Mouse (Mus musculus) left cerebral cortex, adult 2 months (tissue): Measurements from ENCODE around the gene Zdhhc14. TPM values are rescaled to one million over a fixed set of nuclear protein-coding genes. Genes with fewer than 3 reads are reported as not detected.
A peak's percentile ranks its signal among the peaks of the same experiment; 100 is the strongest.

Experiments
- DNase-seq, 2 experiments: peaks; one replicate each; pipeline ENCODE4 v3.0.0; 2021 to 2022; ENCODE audit warnings: low spot score in 2 of 2, mixed read lengths in 1 of 2; ENCODE audit errors: extremely low spot score in 1 of 2
- H3K27ac ChIP-seq: fragments of 200-600 bp; 2 replicates; pipeline ENCODE4 v1.8.1; 2022
- H3K4me3 ChIP-seq: fragments of 200-600 bp; 2 replicates; pipeline ENCODE4 v1.8.1; 2022
- CTCF ChIP-seq: fragments of 200-600 bp; IDR thresholded peaks from 2 replicates; pipeline ENCODE4 v1.8.1; 2022; ENCODE audit warnings: antibody characterized with exemption, mild to moderate bottlenecking, moderate library complexity
- intact Hi-C: fragments of 180-260 bp; cut with DNase I; formaldehyde crosslinking; loops from one replicate; pipeline ENCODE4 v1.15.1; 2025
- total RNA-seq, 2 experiments: library from RNA; stranded (reverse); gene quantifications; 2 replicates each; pipeline ENCODE4 v1.2.3; 2021

Zdhhc14 gene
- total RNA-seq, 2 experiments from 2014 or later: 44.9 to 46.8 TPM

DNA sequence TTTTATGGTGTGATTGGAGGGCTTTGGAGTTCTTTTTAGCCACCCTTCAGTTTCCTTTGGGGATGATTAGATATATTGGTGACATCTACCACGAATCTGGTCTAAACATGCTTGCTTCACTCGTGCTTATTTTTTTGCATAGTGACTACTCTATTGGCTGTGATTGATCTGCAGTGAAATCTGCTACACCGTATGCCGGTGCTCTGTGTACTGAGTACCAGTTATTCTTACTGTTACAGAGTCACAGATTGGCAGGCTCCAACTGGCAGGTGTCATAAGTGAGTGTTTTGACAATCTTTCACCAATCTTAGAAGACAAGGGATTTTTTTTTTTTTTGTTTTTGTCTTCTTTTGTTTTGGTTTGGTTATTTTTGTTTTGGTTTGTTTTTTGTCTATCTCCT, 163.2 kb downstream of the Zdhhc14 start:
- TF ChIP-seq CTCF: no peak
- H3K27ac ChIP-seq: no peak overlapping the region
- H3K4me3 ChIP-seq: no peak overlapping the region
- intact Hi-C loops: no loop called here
- no peak for DNase-seq

DNA sequence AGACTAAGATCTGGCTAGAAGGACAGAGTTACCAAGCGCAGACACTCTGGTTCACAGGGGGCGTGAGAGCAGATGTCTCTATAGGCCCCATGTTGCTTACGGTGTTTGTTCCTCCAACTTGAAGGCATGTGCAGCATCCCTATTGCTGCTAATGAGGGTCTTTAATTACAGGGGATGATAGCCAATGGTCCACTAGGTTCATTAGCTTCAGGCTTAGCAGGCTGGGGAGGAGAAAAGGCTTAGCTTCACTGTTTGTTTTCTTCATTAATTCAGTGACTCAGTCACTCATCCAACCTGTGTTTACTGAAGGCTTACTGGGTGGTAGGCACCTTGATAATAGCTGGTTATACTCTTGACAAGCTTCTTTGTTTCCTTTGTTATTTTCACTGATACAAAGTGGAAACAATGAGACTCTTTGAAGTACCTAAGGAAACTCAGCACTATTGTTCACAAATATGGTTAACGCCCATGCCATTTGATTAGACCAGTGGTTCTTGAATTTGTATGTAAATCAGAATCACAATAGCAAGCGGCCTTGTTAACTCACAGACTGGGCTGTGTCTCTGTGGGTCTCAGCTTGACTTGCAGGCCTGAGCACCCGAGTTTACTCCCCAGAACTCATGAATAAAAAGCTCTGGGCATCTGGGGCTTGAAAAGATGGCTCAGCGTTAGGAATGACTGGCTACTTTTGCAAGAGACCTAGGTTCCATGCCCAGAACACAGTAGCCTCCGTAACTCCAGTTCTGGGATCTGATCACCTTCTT, 168.1 kb downstream of the Zdhhc14 start:
- no peak for DNase-seq
- H3K27ac ChIP-seq: no peak overlapping the region
- intact Hi-C loops: no loop called here

DNA sequence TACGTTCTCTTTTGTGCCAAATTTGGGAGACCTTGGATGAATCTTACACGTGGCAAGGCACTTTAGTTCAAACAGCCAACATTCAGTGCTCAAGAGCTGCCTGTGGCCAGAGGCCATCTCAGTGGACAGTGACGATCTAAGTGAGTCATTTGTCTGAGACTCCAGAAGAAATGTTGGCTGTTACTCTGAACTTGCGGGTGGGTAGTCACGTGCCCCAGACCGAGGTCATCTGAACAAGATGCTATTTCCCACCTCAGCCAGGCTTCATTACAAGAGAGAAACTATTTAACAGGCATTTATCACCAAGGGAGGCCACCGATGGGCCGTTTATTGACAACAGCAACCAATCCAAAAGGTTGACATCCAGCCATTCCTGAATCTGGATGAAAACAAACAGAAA, 174.3 kb downstream of the Zdhhc14 start:
- no peak for TF ChIP-seq CTCF
- Histone ChIP-seq H3K4me3 (no peak overlapping the region), H3K27ac (no peak overlapping the region)
- intact Hi-C loops: no loop called here
- no peak for DNase-seq

More for the DNA sequence above, 168.1 kb downstream of the Zdhhc14 start:
- no peak for TF ChIP-seq CTCF
- H3K4me3 ChIP-seq: no peak overlapping the region

DNA sequence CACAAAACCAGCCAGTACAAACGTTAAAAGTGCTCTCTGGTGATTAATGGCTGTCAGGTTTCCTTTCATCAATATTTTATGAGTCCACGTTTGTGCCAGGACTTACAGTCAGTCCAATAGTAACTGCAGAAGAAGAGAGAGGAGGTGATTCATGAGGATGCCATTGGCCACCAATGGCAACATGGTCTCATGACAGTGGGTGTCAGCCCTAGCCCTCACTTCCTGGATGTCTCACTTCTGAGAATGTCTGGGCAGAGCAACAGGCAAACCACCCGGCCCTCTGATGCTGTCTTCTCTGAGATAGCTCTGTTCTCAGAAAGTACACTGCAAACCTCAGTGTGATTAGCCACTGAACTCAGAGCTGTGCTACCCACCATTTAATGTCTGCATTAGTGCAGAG, 176.1 kb downstream of the Zdhhc14 start:
- intact Hi-C loops: no loop called here
- TF ChIP-seq CTCF: no peak
- Histone ChIP-seq H3K4me3 (no peak overlapping the region), H3K27ac (no peak overlapping the region)
- DNase-seq: no peak

DNA sequence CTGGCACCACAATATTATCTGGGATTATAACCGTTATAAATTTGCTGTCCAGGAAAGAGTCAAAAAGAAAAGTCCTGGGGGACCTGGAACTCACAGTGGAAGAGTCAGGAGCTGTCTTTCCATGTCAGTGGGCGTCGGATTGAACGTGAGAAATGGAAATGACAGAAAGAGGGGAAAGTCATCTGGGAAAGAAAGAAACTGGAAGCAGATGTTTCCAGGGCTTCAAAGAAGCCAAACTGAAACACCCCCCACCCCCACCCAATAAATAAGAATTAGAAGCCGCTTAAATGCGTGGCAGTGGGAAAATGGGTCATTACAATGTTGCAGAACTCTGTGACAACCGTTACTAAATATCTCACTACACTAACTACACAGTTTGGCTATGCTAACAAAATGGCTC, 176.6 kb downstream of the Zdhhc14 start:
- no peak for TF ChIP-seq CTCF
- DNase-seq: no peak
- intact Hi-C loops: no loop called here

DNA sequence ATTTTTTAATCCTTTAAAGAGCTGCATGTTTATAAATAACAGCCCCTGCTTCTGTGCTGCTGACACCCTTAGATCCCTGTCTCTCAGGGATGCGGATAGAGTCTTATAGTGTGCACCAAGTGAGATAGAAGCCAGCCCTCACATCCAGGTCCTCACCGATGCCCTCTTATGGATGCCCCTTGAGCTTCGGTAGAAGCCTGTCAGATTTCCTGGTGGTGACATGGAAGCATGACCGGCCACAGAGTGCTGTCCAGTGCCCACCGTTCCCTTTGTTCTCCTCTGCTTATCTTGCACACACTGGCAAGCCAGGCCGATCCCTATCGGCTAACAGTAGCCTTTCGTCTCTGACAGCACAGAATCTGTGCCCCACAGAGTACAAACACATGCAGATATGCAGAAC, 183.6 kb downstream of the Zdhhc14 start:
- peak; percentile 42 for TF ChIP-seq CTCF
- Histone ChIP-seq H3K27ac (no peak overlapping the region), H3K4me3 (no peak overlapping the region)
- intact Hi-C loops: no loop called here
- DNase-seq: no peak

More for the DNA sequence above, 176.6 kb downstream of the Zdhhc14 start:
- H3K27ac ChIP-seq: no peak overlapping the region
- H3K4me3 ChIP-seq: no peak overlapping the region

DNA sequence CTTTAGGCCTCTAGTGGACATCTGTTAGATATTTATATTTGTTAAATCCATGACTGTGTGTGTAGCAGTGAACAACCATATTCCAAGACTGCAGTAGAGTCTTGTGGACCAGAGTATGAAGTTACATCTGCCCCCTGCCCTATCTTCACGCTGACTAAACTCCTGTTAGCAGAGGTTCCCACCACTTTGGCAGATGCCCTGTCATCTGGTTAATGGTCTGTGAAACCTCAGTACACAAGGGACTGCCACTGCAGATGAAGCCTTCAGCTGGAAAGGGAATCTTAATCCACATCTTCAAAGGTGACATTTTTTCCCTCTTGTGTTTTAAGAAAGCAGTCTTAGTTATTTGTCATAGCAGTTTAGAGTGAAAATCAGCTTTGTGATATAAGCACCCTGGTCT, 187.0 kb downstream of the Zdhhc14 start:
- Histone ChIP-seq H3K27ac (no peak overlapping the region), H3K4me3 (no peak overlapping the region)
- DNase-seq: no peak
- intact Hi-C loops: no loop called here
- TF ChIP-seq CTCF: no peak

DNA sequence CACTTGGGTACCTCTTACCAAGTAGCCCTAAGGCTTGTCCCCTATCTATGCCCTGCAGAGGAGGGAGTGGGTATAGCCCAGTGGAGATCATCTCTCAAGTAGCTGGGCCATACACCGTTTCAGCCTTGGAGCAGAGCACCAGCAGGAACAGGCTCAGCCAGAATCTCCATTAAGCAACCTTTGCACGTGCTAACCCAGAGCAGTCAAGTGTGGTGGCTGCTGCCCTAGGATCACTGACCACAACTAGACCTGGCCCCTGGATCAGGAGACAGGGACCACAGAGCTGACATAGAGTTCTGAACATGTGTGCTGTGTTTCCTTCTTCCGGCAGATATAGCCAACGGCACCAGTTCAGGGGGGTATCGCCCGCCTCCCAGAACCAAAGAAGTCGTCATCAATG, 193.0 kb downstream of the Zdhhc14 start:
- TF ChIP-seq CTCF: no peak
- Histone ChIP-seq H3K27ac (no peak overlapping the region), H3K4me3 (no peak overlapping the region)
- intact Hi-C loops: no loop called here
- DNase-seq: no peak

DNA sequence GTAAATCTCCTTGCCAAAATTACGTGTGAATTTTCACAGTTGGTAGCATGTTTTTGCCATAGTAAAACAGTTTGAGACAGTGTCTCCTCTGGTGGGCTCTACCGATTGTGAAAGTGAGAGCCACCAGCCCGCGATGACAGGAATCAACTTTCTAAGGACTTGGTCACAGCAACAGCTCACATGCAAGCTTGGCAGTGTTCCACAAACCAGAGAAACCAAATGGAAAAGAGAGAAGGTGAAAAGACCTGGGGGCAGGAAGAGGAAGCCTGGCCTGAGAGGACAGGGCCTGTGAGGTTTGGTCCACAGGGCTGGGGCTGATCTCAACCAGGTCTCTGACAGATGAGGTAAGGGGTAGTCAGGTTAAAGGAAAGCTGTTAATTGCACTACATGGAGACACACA, 195.5 kb downstream of the Zdhhc14 start:
- intact Hi-C loops: no loop called here
- Histone ChIP-seq H3K27ac (no peak overlapping the region), H3K4me3 (no peak overlapping the region)
- no peak for DNase-seq
- no peak for TF ChIP-seq CTCF

DNA sequence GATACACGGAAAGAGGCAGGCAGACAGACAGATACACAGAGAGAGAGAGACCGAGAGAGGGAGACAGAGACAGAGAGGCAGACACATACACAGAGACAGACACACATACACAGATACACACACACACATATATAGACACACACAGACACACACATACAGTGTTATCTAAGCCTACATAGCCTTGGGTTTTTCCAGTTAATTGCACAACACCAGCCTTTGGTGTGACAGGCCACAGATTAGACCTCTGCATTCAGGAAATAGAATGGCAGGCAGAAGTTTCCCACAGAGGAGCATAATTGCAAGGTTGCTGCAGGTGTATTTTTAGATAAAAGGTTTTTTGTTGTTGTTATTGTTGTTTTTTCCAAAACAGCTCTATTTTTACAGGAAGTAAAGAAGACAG, 195.9 kb downstream of the Zdhhc14 start:
- no peak for DNase-seq
- H3K27ac ChIP-seq: no peak overlapping the region
- no peak for TF ChIP-seq CTCF
- intact Hi-C loops: no loop called here
- H3K4me3 ChIP-seq: no peak overlapping the region

DNA sequence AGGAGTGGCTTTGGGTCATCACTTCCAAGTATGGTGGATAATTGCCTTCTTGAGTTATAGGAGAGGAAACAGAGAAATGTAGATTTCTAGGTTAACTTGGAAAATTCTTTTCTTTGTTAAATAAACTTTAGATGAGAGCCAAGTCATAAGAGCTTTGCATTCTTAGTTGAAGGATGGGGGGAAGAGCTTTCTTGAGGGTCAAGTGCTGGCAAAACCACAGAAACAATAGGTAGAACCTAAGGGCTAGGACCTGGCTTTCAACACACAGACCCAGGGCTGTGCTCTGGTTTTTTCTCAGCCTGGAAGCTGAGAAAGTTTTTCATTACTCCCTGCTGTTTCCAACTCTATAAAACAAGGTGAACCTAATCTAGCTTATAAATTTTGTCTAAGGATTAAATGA, 196.3 kb downstream of the Zdhhc14 start:
- intact Hi-C loops: no loop called here
- no peak for DNase-seq
- TF ChIP-seq CTCF: no peak
- Histone ChIP-seq H3K27ac (no peak overlapping the region), H3K4me3 (no peak overlapping the region)

DNA sequence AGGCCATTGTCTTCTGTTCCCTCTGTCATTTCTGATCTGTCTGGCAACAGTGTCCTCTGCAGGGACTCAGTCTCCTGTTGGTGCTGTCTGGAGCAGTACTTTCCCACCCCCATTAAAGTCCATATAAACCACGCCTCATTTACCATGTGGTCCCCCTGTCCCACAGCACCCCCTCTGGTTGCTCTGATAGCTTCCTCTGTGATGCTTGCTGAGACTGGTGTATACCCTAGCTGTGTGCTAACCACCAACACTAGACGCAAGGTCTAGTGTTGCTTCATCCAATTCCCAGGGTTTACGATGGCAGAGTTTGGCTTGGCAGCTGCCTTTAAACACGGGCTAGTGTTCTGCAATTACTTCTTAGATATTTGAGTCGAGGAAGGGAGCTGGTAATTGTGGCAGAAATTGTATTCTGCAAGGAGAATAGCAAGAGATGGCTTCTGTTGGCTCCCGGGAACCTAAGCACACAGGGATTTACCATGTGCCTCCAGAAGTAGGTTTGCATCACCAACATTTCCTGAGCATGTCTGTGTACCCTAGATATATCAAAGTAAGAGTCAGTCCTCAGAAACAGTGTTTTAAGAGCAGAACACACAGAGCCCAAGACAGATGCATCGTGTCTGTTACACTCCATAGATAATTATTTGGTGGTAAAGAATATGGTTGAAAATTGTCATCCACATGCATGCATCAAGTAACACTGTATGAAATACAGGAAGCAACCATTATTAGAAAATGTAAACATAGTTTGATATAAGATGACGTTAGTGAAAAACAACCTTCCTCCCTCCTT, 198.6 kb downstream of the Zdhhc14 start:
- DNase-seq: no peak
- intact Hi-C loops: no loop called here
- H3K4me3 ChIP-seq: no peak overlapping the region

More for the DNA sequence above, 198.6 kb downstream of the Zdhhc14 start:
- TF ChIP-seq CTCF: peak; percentile 22
- no peak overlapping the region for H3K27ac ChIP-seq
